Comparison of ENCODE assay signal across 27 mouse cellular contexts in the genomic region with DNA sequence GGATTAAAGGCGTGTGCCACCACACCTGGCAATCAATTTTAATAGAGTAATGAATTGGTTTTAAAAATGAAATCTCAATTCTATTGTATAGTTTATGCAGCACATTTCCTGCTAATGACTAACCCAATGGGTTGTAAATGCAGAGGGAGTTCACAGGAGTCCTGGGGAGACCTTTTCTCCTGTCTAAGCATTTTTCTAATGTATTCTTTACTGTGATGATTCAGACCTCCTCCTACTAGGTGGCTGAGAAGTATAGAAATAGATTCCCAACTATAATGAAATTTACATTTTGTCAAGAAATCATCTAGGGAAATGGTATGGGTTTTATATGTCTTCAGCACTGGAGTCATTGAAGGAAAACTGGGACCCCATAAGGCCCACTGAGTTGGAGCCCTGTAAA.
"Had no signal": no experiment of that assay in that cellular context is flagged by ENCODE, and none has a peak within 500 bp of the region (broad histone marks: within the 10 kb centered on the region; RNA-seq: fewer than 3 reads in every experiment).

No protein-coding gene starts in this region.

- H3K4me1 ChIP-seq: embryonic facial prominence, embryonic 10.5 days; embryonic facial prominence, embryonic 12.5 days; embryonic facial prominence, embryonic 13.5 days; embryonic facial prominence, embryonic 15.5 days; forebrain, embryonic 10.5 days; forebrain, embryonic 12.5 days had no signal

- H3K9me3 ChIP-seq: embryonic facial prominence, embryonic 10.5 days; embryonic facial prominence, embryonic 12.5 days; embryonic facial prominence, embryonic 13.5 days; embryonic facial prominence, embryonic 15.5 days; forebrain, embryonic 10.5 days; forebrain, embryonic 12.5 days; forebrain, embryonic 13.5 days; forebrain, embryonic 15.5 days had no signal

- H3K27ac ChIP-seq: embryonic facial prominence, embryonic 10.5 days; embryonic facial prominence, embryonic 12.5 days; embryonic facial prominence, embryonic 13.5 days; embryonic facial prominence, embryonic 15.5 days; forebrain, embryonic 10.5 days; forebrain, embryonic 12.5 days; forebrain, embryonic 13.5 days; heart, adult 2 months had no signal

- DNase-seq: cerebellum, adult 2 months; cerebellum, adult 8-10 months; cerebellum, adult 9-10 months; cerebellum, adult 9-11 months; cerebellum, postnatal 14 days; cerebellum, postnatal 25 days; cerebellum, postnatal 36 days; embryo, embryonic 11 days; forebrain, postnatal 0 days; gastrocnemius, adult 2 months; gastrocnemius, postnatal 10 days; gastrocnemius, postnatal 14 days; gastrocnemius, postnatal 25 days; gastrocnemius, postnatal 36 days; heart, adult 11 months; heart, adult 18-20 months; heart, adult 2 months had no signal

- H3K4me3 ChIP-seq: embryonic facial prominence, embryonic 10.5 days; embryonic facial prominence, embryonic 12.5 days; embryonic facial prominence, embryonic 13.5 days; embryonic facial prominence, embryonic 15.5 days; erythroblast, embryonic 14.5 days; forebrain, embryonic 10.5 days; forebrain, embryonic 12.5 days; forebrain, embryonic 13.5 days; forebrain, embryonic 15.5 days; gastrocnemius, adult 2 months; heart, adult 2 months had no signal

- H3K27me3 ChIP-seq: embryonic facial prominence, embryonic 12.5 days; embryonic facial prominence, embryonic 13.5 days; embryonic facial prominence, embryonic 15.5 days; forebrain, embryonic 12.5 days; forebrain, embryonic 13.5 days; forebrain, embryonic 15.5 days had no signal

- H3K4me2 ChIP-seq: embryonic facial prominence, embryonic 12.5 days; embryonic facial prominence, embryonic 13.5 days; embryonic facial prominence, embryonic 15.5 days; forebrain, embryonic 12.5 days; forebrain, embryonic 13.5 days; forebrain, embryonic 15.5 days had no signal

- ATAC-seq: forebrain, embryonic 14.5 days; forebrain, postnatal 0 days had no signal

- H3K36me3 ChIP-seq: embryonic facial prominence, embryonic 10.5 days; embryonic facial prominence, embryonic 12.5 days; embryonic facial prominence, embryonic 13.5 days; embryonic facial prominence, embryonic 15.5 days; forebrain, embryonic 10.5 days; forebrain, embryonic 12.5 days; forebrain, embryonic 15.5 days had no signal

- H3K9ac ChIP-seq: embryonic facial prominence, embryonic 12.5 days; embryonic facial prominence, embryonic 13.5 days; embryonic facial prominence, embryonic 15.5 days; forebrain, embryonic 12.5 days; forebrain, embryonic 13.5 days; forebrain, embryonic 15.5 days; forebrain, postnatal 0 days had no signal
